Mouse (Mus musculus): Measurements from ENCODE around the gene Tnfrsf8. TPM values are rescaled to one million over a fixed set of nuclear protein-coding genes. Genes with fewer than 3 reads are reported as not detected.
"Not testable (repeated sequence)": the region's sequence is repeated elsewhere in the genome, so short reads cannot be mapped to it uniquely, and the experiment has no call there.

Gene Tnfrsf8
- 0.31 TPM in 1 of 2 replicates, not detected in the other for total RNA-seq (2014; fragmentation: Nextera tagmentation)
- total RNA-seq (2017) = not detected in 2 replicates

- ATAC-seq (replicated peaks; ENCODE audit: low FRiP score, low TSS enrichment, poor library complexity, severe bottlenecking) = no peak
These were observed at the start of gene Tnfrsf8 for GRCm38 (mm10) chr4:145314836-145315467. Gene Tnfrsf8, minus strand, starts transcription at chr4:145315164.

- ATAC-seq (replicated peaks; ENCODE audit: low FRiP score, low TSS enrichment, poor library complexity, severe bottlenecking) = not testable (repeated sequence)
These were observed 46.7 kb upstream of the Tnfrsf8 start for GRCm38 (mm10) chr4:145361635-145362034.

- peak; percentile 90 for ATAC-seq (replicated peaks; ENCODE audit: low FRiP score, low TSS enrichment, poor library complexity, severe bottlenecking)
These were observed 46.1 kb upstream of the Tnfrsf8 start for GRCm38 (mm10) chr4:145361065-145361464.

GRCm38 (mm10) chr4:145360567-145360966, 45.6 kb upstream of the Tnfrsf8 start:
- ATAC-seq (replicated peaks; ENCODE audit: low FRiP score, low TSS enrichment, poor library complexity, severe bottlenecking) = no peak

GRCm38 (mm10) chr4:145356234-145356633, 41.3 kb upstream of the Tnfrsf8 start:
- ATAC-seq (replicated peaks; ENCODE audit: low FRiP score, low TSS enrichment, poor library complexity, severe bottlenecking) = no peak

GRCm38 (mm10) chr4:145353855-145354254, 38.9 kb upstream of the Tnfrsf8 start:
- ATAC-seq (replicated peaks; ENCODE audit: low FRiP score, low TSS enrichment, poor library complexity, severe bottlenecking) = 0 out of 2 replicates have a peak, but pooled peaks have one; percentile 16

GRCm38 (mm10) chr4:145344948-145345347, 30.0 kb upstream of the Tnfrsf8 start:
- ATAC-seq (replicated peaks; ENCODE audit: low FRiP score, low TSS enrichment, poor library complexity, severe bottlenecking) = no peak

GRCm38 (mm10) chr4:145341879-145342809, 27.2 kb upstream of the Tnfrsf8 start:
- ATAC-seq (replicated peaks; ENCODE audit: low FRiP score, low TSS enrichment, poor library complexity, severe bottlenecking) = no peak

GRCm38 (mm10) chr4:145337906-145338858, 23.2 kb upstream of the Tnfrsf8 start:
- ATAC-seq (replicated peaks; ENCODE audit: low FRiP score, low TSS enrichment, poor library complexity, severe bottlenecking) = no peak

- ATAC-seq (replicated peaks; ENCODE audit: low FRiP score, low TSS enrichment, poor library complexity, severe bottlenecking) = no peak
These were observed 21.6 kb upstream of the Tnfrsf8 start for GRCm38 (mm10) chr4:145336587-145336986.

GRCm38 (mm10) chr4:145336019-145336418, 21.1 kb upstream of the Tnfrsf8 start:
- no peak for ATAC-seq (replicated peaks; ENCODE audit: low FRiP score, low TSS enrichment, poor library complexity, severe bottlenecking)

- no peak for ATAC-seq (replicated peaks; ENCODE audit: low FRiP score, low TSS enrichment, poor library complexity, severe bottlenecking)
These were observed 8.7 kb upstream of the Tnfrsf8 start for GRCm38 (mm10) chr4:145323631-145324030.

- no peak for ATAC-seq (replicated peaks; ENCODE audit: low FRiP score, low TSS enrichment, poor library complexity, severe bottlenecking)
These were observed 8.1 kb upstream of the Tnfrsf8 start for GRCm38 (mm10) chr4:145322995-145323627.

GRCm38 (mm10) chr4:145322211-145322610, 7.2 kb upstream of the Tnfrsf8 start:
- ATAC-seq (replicated peaks; ENCODE audit: low FRiP score, low TSS enrichment, poor library complexity, severe bottlenecking) = no peak

GRCm38 (mm10) chr4:145320624-145321023, 5.7 kb upstream of the Tnfrsf8 start:
- ATAC-seq (replicated peaks; ENCODE audit: low FRiP score, low TSS enrichment, poor library complexity, severe bottlenecking) = no peak

- ATAC-seq (replicated peaks; ENCODE audit: low FRiP score, low TSS enrichment, poor library complexity, severe bottlenecking) = no peak
These were observed 4.6 kb upstream of the Tnfrsf8 start for GRCm38 (mm10) chr4:145319274-145320226.

- ATAC-seq (replicated peaks; ENCODE audit: low FRiP score, low TSS enrichment, poor library complexity, severe bottlenecking) = no peak
These were observed 1.7 kb upstream of the Tnfrsf8 start for GRCm38 (mm10) chr4:145316708-145317107.

- no peak for ATAC-seq (replicated peaks; ENCODE audit: low FRiP score, low TSS enrichment, poor library complexity, severe bottlenecking)
These were observed 998 bp downstream of the Tnfrsf8 start for GRCm38 (mm10) chr4:145313966-145314365.

Data from megakaryocyte-erythroid progenitor cell, adult 5-6 weeks (primary cell).